Mouse (Mus musculus): ENCODE results near the gene Gm10260. TPM values are rescaled to one million over a fixed set of nuclear protein-coding genes. Genes with fewer than 3 reads are reported as not detected.

Gm10260 gene
- total RNA-seq (2021), result 10 to 100 TPM; 88.9 to 97.1 TPM
- long read RNA-seq, experiment 1, partial matches to known transcripts, result 0 of 3 reads
- long read RNA-seq, experiment 1, other reads (novel, unspliced or antisense), result 0 of 3 reads
- long read RNA-seq, experiment 2, partial matches to known transcripts, result 0 of 1 reads
- long read RNA-seq, experiment 2, other reads (novel, unspliced or antisense), result 0 of 1 reads

GRCm38 (mm10) chr13:97760532-97760931, at the start of gene Gm10260:
Gm10260 (minus strand) TSS chr13:97760632.
- no peak for DNase-seq

GRCm38 (mm10) chr13:97809828-97810227, 49.4 kb upstream of the Gm10260 start:
- no peak for DNase-seq

GRCm38 (mm10) chr13:97805907-97806306, 45.5 kb upstream of the Gm10260 start:
- no peak for DNase-seq

GRCm38 (mm10) chr13:97802386-97802785, 42.0 kb upstream of the Gm10260 start:
- DNase-seq, result no peak

- no peak for DNase-seq
These were observed 37.0 kb upstream of the Gm10260 start for GRCm38 (mm10) chr13:97797462-97797861.

GRCm38 (mm10) chr13:97794780-97795179, 34.3 kb upstream of the Gm10260 start:
- no peak for DNase-seq

- no peak for DNase-seq
These were observed 33.5 kb upstream of the Gm10260 start for GRCm38 (mm10) chr13:97793932-97794331.

GRCm38 (mm10) chr13:97791664-97792063, 31.2 kb upstream of the Gm10260 start:
- DNase-seq, result no peak

GRCm38 (mm10) chr13:97789782-97790450, 29.5 kb upstream of the Gm10260 start:
- DNase-seq, result no peak

GRCm38 (mm10) chr13:97785167-97785835, 24.9 kb upstream of the Gm10260 start:
- no peak for DNase-seq

- DNase-seq, result no peak
These were observed 23.2 kb upstream of the Gm10260 start for GRCm38 (mm10) chr13:97783423-97784143.

- DNase-seq, result no peak
These were observed 21.6 kb upstream of the Gm10260 start for GRCm38 (mm10) chr13:97782063-97782462.

- DNase-seq, result no peak
These were observed 21.2 kb upstream of the Gm10260 start for GRCm38 (mm10) chr13:97781637-97782036.

GRCm38 (mm10) chr13:97780556-97780955, 20.1 kb upstream of the Gm10260 start:
- DNase-seq, result no peak

GRCm38 (mm10) chr13:97779657-97780445, 19.4 kb upstream of the Gm10260 start:
- DNase-seq, result no peak

- DNase-seq, result peak; percentile 17
These were observed 18.3 kb upstream of the Gm10260 start for GRCm38 (mm10) chr13:97778698-97779194.

- no peak for DNase-seq
These were observed 17.2 kb upstream of the Gm10260 start for GRCm38 (mm10) chr13:97777667-97778066.

- DNase-seq, result peak; percentile 53
These were observed 16.3 kb upstream of the Gm10260 start for GRCm38 (mm10) chr13:97776702-97777101.

GRCm38 (mm10) chr13:97775907-97776306, 15.5 kb upstream of the Gm10260 start:
- DNase-seq, result no peak

- DNase-seq, result peak; percentile 83
These were observed 14.5 kb upstream of the Gm10260 start for GRCm38 (mm10) chr13:97774740-97775425.

- no peak for DNase-seq
These were observed 8.8 kb upstream of the Gm10260 start for GRCm38 (mm10) chr13:97769205-97769604.

Data from gastrocnemius, postnatal 25 days (tissue).